Mouse (Mus musculus) stomach, embryonic 16.5 days (tissue): ENCODE data around the gene Naga. TPM values are rescaled to one million over a fixed set of nuclear protein-coding genes. Genes with fewer than 3 reads are reported as not detected.

ENCODE experiments used
- ATAC-seq: fragments of 200-750 bp; cut with Nextera tagmentation; 2 replicates; pipeline ENCODE4 v1.8.0; 2017; ENCODE audit warnings: moderate number of reproducible peaks, moderate TSS enrichment; ENCODE audit not compliant: insufficient read depth, low FRiP score
- H3K27ac ChIP-seq: fragments of 300-500 bp; sonication (generic); 2 replicates; pipeline ENCODE4 v1.5.1; 2014; ENCODE audit warnings: low read length
- H3K27me3 ChIP-seq: fragments of 300-500 bp; sonication (generic); 2 replicates; pipeline ENCODE4 v1.6.1; 2014; ENCODE audit warnings: low read length, control low read depth, mixed read lengths; ENCODE audit not compliant: control insufficient read depth, insufficient read depth
- H3K36me3 ChIP-seq: fragments of 300-500 bp; sonication (generic); 2 replicates; pipeline ENCODE4 v1.6.1; 2014; ENCODE audit warnings: low read length; ENCODE audit not compliant: control insufficient read depth, insufficient read depth
- H3K4me1 ChIP-seq: fragments of 300-500 bp; sonication (generic); 2 replicates; pipeline ENCODE4 v1.6.1; 2014; ENCODE audit warnings: low read length, control low read depth, mixed read lengths; ENCODE audit not compliant: control insufficient read depth, insufficient read depth
- H3K4me2 ChIP-seq: fragments of 300-500 bp; sonication (generic); 2 replicates; pipeline ENCODE4 v1.6.1; 2014; ENCODE audit warnings: low read depth, low read length, mixed read lengths
- H3K4me3 ChIP-seq: fragments of 300-500 bp; sonication (generic); replicated peaks from 2 replicates; pipeline ENCODE4 v1.5.1; 2014; ENCODE audit warnings: mild to moderate bottlenecking, low read length
- H3K9ac ChIP-seq: fragments of 300-500 bp; sonication (generic); 2 replicates; pipeline ENCODE4 v1.6.1; 2014; ENCODE audit warnings: low read length
- H3K9me3 ChIP-seq: fragments of 300-500 bp; sonication (generic); replicated peaks from 2 replicates; pipeline ENCODE4 v1.6.1; 2016; ENCODE audit warnings: low read length, control low read depth; ENCODE audit not compliant: control insufficient read depth
- WGBS: fragments of 180-500 bp; shearing (Covaris S2); extraction: QIAGEN DNeasy Blood & Tissue Kit; methylation state at CpG from one replicate; pipeline ENCODE4 v1.1.7; 2014; 5-methylcytosine and 5-hydroxymethylcytosine counted together
- polyA plus RNA-seq: library from polyadenylated mRNA; unstranded; fragments of >200 nt; fragmentation: Nextera tagmentation; extraction: Ambion mirVana; gene quantifications from 2 replicates; pipeline ENCODE4 v1.2.1, GENCODE M21; 2015

The Naga gene
- 99.0 and 116 TPM in 2 replicates for polyA plus RNA-seq

GRCm38 (mm10) chr15:82338593-82339112 lies at the start of gene Naga, which contains the start of the genes Pheta2 and Smdt1:
Naga (minus strand) TSS chr15:82338925.
Pheta2 (plus strand) TSS chr15:82338942.
Smdt1 (plus strand) TSS chr15:82338959.
- Histone ChIP-seq H3K4me1 (peaks cover 44% of the 10 kb centered on the region), H3K27ac (peak within 1 kb of the TSS; percentile 20), H3K4me3 (peak within 1 kb of the TSS; percentile 67), H3K36me3 (0 out of 2 replicates have a peak, but pooled peaks cover 7% of the 10 kb centered on the region), H3K9me3 (no peaks in the 10 kb centered on the region), H3K9ac (peak within 1 kb of the TSS; percentile 78), H3K27me3 (no peaks in the 10 kb centered on the region), H3K4me2 (peak within 1 kb of the TSS; percentile 79)
- under 1% methylated on average over 41 of the region's 41 CpGs for WGBS
- peak; percentile 89 for ATAC-seq

- peaks cover 2% of the 10 kb centered on the region; the same call in 1 of the 2 replicates for H3K4me1 ChIP-seq
- H3K27me3 ChIP-seq = no peaks in the 10 kb centered on the region
- WGBS = 64% methylated on average over 2 of the region's 2 CpGs
- no peak overlapping the region for H3K4me3 ChIP-seq
- no peaks in the 10 kb centered on the region for H3K36me3 ChIP-seq
- H3K9ac ChIP-seq = no peak overlapping the region
- H3K27ac ChIP-seq = no peak overlapping the region
- no peaks in the 10 kb centered on the region; the same call in 1 of the 2 replicates for H3K9me3 ChIP-seq
- ATAC-seq = no peak
- no peak overlapping the region for H3K4me2 ChIP-seq
Observed at GRCm38 (mm10) chr15:82385729-82386128, 47.0 kb upstream of the Naga start.

GRCm38 (mm10) chr15:82382441-82382840 lies 43.7 kb upstream of the Naga start:
- Histone ChIP-seq H3K4me2 (no peak overlapping the region), H3K9me3 (no peaks in the 10 kb centered on the region; the same call in 1 of the 2 replicates), H3K36me3 (no peaks in the 10 kb centered on the region), H3K27ac (no peak overlapping the region), H3K27me3 (no peaks in the 10 kb centered on the region), H3K4me3 (no peak overlapping the region), H3K4me1 (peaks cover 14% of the 10 kb centered on the region), H3K9ac (no peak overlapping the region)
- no peak for ATAC-seq
- 75% methylated on average over 2 of the region's 2 CpGs for WGBS

- no peak for ATAC-seq
- no peaks in the 10 kb centered on the region for H3K27me3 ChIP-seq
- no peaks in the 10 kb centered on the region for H3K36me3 ChIP-seq
- H3K27ac ChIP-seq = peak overlapping the region; percentile 10
- WGBS = 25% methylated on average over 7 of the region's 7 CpGs
- no peaks in the 10 kb centered on the region; the same call in 1 of the 2 replicates for H3K9me3 ChIP-seq
- H3K9ac ChIP-seq = peak overlapping the region; percentile 56
- peak overlapping the region; percentile 79 for H3K4me2 ChIP-seq
- peak overlapping the region; percentile 61 for H3K4me3 ChIP-seq
- peaks cover 17% of the 10 kb centered on the region for H3K4me1 ChIP-seq
Observed at GRCm38 (mm10) chr15:82380714-82381062, 42.0 kb upstream of the Naga start.

- H3K9me3 ChIP-seq = no peaks in the 10 kb centered on the region; the same call in 1 of the 2 replicates
- 4% methylated on average over 19 of the region's 24 CpGs for WGBS
- H3K36me3 ChIP-seq = no peaks in the 10 kb centered on the region
- H3K4me3 ChIP-seq = peak within 1 kb of the TSS; percentile 61
- H3K9ac ChIP-seq = peak within 1 kb of the TSS; percentile 79
- H3K4me1 ChIP-seq = peaks cover 17% of the 10 kb centered on the region
- H3K27ac ChIP-seq = peak within 1 kb of the TSS; percentile 90
- H3K27me3 ChIP-seq = no peaks in the 10 kb centered on the region
- H3K4me2 ChIP-seq = peak within 1 kb of the TSS; percentile 79
- peak; percentile 80 for ATAC-seq
Observed at GRCm38 (mm10) chr15:82379871-82380713, 41.4 kb upstream of the Naga start, which contains the start of gene Cyp2d22. Cyp2d22 (minus strand) TSS chr15:82380260.

GRCm38 (mm10) chr15:82379511-82379870 lies 40.8 kb upstream of the Naga start:
- Histone ChIP-seq H3K4me3 (peak overlapping the region; percentile 61), H3K4me1 (peaks cover 17% of the 10 kb centered on the region), H3K27ac (peak overlapping the region; percentile 90), H3K27me3 (no peaks in the 10 kb centered on the region), H3K9ac (peak overlapping the region; percentile 79), H3K4me2 (peak overlapping the region; percentile 79), H3K9me3 (no peaks in the 10 kb centered on the region; the same call in 1 of the 2 replicates), H3K36me3 (no peaks in the 10 kb centered on the region)
- ATAC-seq = 0 out of 2 replicates have a peak, but pooled peaks have one; percentile 12
- WGBS = 17% methylated on average over 7 of the region's 7 CpGs

GRCm38 (mm10) chr15:82378261-82379180 lies 39.8 kb upstream of the Naga start:
- Histone ChIP-seq H3K9me3 (no peaks in the 10 kb centered on the region; the same call in 1 of the 2 replicates), H3K4me2 (peak overlapping the region; percentile 79), H3K36me3 (no peaks in the 10 kb centered on the region), H3K9ac (peak overlapping the region; percentile 8), H3K27ac (peak overlapping the region; percentile 90), H3K4me3 (peak overlapping the region; percentile 25), H3K4me1 (peaks cover 17% of the 10 kb centered on the region), H3K27me3 (no peaks in the 10 kb centered on the region)
- no peak for ATAC-seq
- 32% methylated on average over 15 of the region's 15 CpGs for WGBS

- 0 out of 2 replicates have a peak overlapping the region, but pooled peaks have one; percentile 9 for H3K27ac ChIP-seq
- no peaks in the 10 kb centered on the region for H3K36me3 ChIP-seq
- 76% methylated on average over 5 of the region's 5 CpGs for WGBS
- no peaks in the 10 kb centered on the region for H3K9me3 ChIP-seq
- no peak overlapping the region for H3K4me3 ChIP-seq
- no peak for ATAC-seq
- H3K9ac ChIP-seq = no peak overlapping the region
- no peaks in the 10 kb centered on the region for H3K27me3 ChIP-seq
- no peak overlapping the region for H3K4me2 ChIP-seq
- peaks cover 17% of the 10 kb centered on the region for H3K4me1 ChIP-seq
Observed at GRCm38 (mm10) chr15:82377701-82378100, 39.0 kb upstream of the Naga start.
